15 mouse cellular contexts compared by ENCODE assay signal in the genomic region with DNA sequence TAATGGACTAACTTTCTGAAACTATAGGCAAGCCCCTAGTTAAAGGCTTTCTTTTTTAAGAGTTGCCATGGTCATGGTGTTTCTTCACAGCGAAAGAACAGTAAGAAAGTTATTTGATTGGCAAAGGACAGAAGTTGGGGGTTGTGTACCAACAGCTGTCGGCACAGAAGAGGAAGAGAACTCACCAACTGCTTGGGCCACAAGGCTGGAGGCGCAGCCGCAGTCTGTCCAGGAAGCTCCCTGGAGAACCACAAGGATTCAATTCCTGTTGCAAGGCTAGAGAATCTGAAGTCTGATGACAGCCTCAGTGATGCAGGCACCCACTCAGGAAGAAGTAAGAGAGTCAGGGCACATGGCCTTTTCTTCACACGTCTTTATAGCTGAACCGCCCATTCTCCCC. TPM values are rescaled to one million over a fixed set of nuclear protein-coding genes. Genes with fewer than 3 reads are reported as not detected.
DNase-seq lines count a peak whose midpoint lies in the region; ATAC-seq lines count a peak whose summit lies in the region.
"Had no signal": no experiment of that assay in that cellular context is flagged by ENCODE, and none has a peak within 500 bp of the region (broad histone marks: within the 10 kb centered on the region; RNA-seq: fewer than 3 reads in every experiment).

No protein-coding gene starts in this region.

- no peaks in the 10 kb centered on the region for H3K36me3 ChIP-seq in heart, embryonic 11.5 days (ENCODE audit: control insufficient read depth, insufficient read depth, low read length)
- H3K36me3 ChIP-seq in embryonic facial prominence, embryonic 10.5 days (replicated peaks): no peaks in the 10 kb centered on the region
- H3K36me3 ChIP-seq in hindbrain, embryonic 10.5 days: no peaks in the 10 kb centered on the region
- H3K36me3 ChIP-seq: embryonic facial prominence, embryonic 15.5 days had no signal

- H3K27ac ChIP-seq in heart, embryonic 11.5 days (ENCODE audit: low read depth, low read length): no peak overlapping the region
- no peak overlapping the region for H3K27ac ChIP-seq in embryonic facial prominence, embryonic 10.5 days (replicated peaks)
- H3K27ac ChIP-seq in hindbrain, embryonic 10.5 days: no peak overlapping the region
- H3K27ac ChIP-seq: embryonic facial prominence, embryonic 15.5 days; kidney, postnatal 0 days; liver, embryonic 14.5 days had no signal

- no peak for ATAC-seq in heart, embryonic 11.5 days (replicated peaks; ENCODE audit: insufficient number of reproducible peaks, low FRiP score, low TSS enrichment)
- ATAC-seq: forebrain, postnatal 0 days; hindbrain, embryonic 16.5 days had no signal

- WGBS in heart, embryonic 11.5 days (ENCODE audit: insufficient replicate concordance): 69% methylated on average over 6 of the region's 6 CpGs
- 75% methylated on average over 6 of the region's 6 CpGs for WGBS in embryonic facial prominence, embryonic 10.5 days
- WGBS in hindbrain, embryonic 10.5 days: 74% methylated on average over 6 of the region's 6 CpGs

- no peaks in the 10 kb centered on the region for H3K27me3 ChIP-seq in heart, embryonic 11.5 days (ENCODE audit: control insufficient read depth, insufficient read depth, low read length)
- no peaks in the 10 kb centered on the region for H3K27me3 ChIP-seq in embryonic facial prominence, embryonic 10.5 days (replicated peaks; ENCODE audit: low read depth, poor library complexity, severe bottlenecking)
- no peaks in the 10 kb centered on the region for H3K27me3 ChIP-seq in hindbrain, embryonic 10.5 days (ENCODE audit: insufficient read depth, poor library complexity, severe bottlenecking)
- H3K27me3 ChIP-seq: embryonic facial prominence, embryonic 15.5 days had no signal

- no peaks in the 10 kb centered on the region for H3K4me1 ChIP-seq in heart, embryonic 11.5 days (ENCODE audit: control insufficient read depth, insufficient read depth, low read length)
- no peaks in the 10 kb centered on the region for H3K4me1 ChIP-seq in embryonic facial prominence, embryonic 10.5 days
- H3K4me1 ChIP-seq in hindbrain, embryonic 10.5 days (replicated peaks): no peaks in the 10 kb centered on the region
- H3K4me1 ChIP-seq: embryonic facial prominence, embryonic 15.5 days had no signal

- no peak overlapping the region for H3K9ac ChIP-seq in heart, embryonic 11.5 days (ENCODE audit: low read depth, low read length)
- H3K9ac ChIP-seq: embryonic facial prominence, embryonic 15.5 days; forebrain, postnatal 0 days; liver, embryonic 14.5 days had no signal

- intact Hi-C loops in heart, postnatal 25 days (cut with DNase I): no loop called here

- H3K4me2 ChIP-seq in heart, embryonic 11.5 days: no peak overlapping the region
- H3K4me2 ChIP-seq: embryonic facial prominence, embryonic 15.5 days had no signal

- peak; percentile 97 for DNase-seq in heart, adult 11 months
- DNase-seq in 416B (ENCODE audit: low read depth): peak; percentile 69
- DNase-seq in heart, postnatal 25 days (ENCODE audit: low spot score): peak; percentile 20
- DNase-seq in lung, postnatal 4 days: peak; percentile 47 to 60
- DNase-seq in embryonic facial prominence, embryonic 10.5 days (ENCODE audit: low spot score): no peak
- DNase-seq in embryo, embryonic 10.5 days (ENCODE audit: low spot score): no peak
- no peak for DNase-seq in hindbrain, embryonic 10.5 days (ENCODE audit: low spot score)
- DNase-seq: cerebellum, postnatal 14 days; forebrain, postnatal 0 days; thymus, postnatal 25 days had no signal

- H3K9me3 ChIP-seq in heart, embryonic 11.5 days (replicated peaks; ENCODE audit: control insufficient read depth, low read length): no peaks in the 10 kb centered on the region
- no peaks in the 10 kb centered on the region for H3K9me3 ChIP-seq in embryonic facial prominence, embryonic 10.5 days
- H3K9me3 ChIP-seq in hindbrain, embryonic 10.5 days: no peaks in the 10 kb centered on the region
- H3K9me3 ChIP-seq: embryonic facial prominence, embryonic 15.5 days had no signal

- no peak overlapping the region for H3K4me3 ChIP-seq in heart, embryonic 11.5 days (ENCODE audit: low read depth, low read length)
- H3K4me3 ChIP-seq in embryonic facial prominence, embryonic 10.5 days: no peak overlapping the region
- H3K4me3 ChIP-seq in hindbrain, embryonic 10.5 days: no peak overlapping the region
- H3K4me3 ChIP-seq: embryonic facial prominence, embryonic 15.5 days had no signal

RNA-seq across cellular contexts. Expression of a gene that starts 12.5 kb away (rescaled TPM):
- polyA plus RNA-seq in heart, embryonic 11.5 days (2014; fragmentation: Nextera tagmentation; extraction: Ambion mirVana): 34.6 and 35.3 TPM in 2 replicates
- 10 to 100 TPM; 23.2 to 25.9 TPM for total RNA-seq in heart, postnatal 25 days (2021)
- 34.4 and 38.5 TPM in 2 replicates for polyA plus RNA-seq in embryonic facial prominence, embryonic 10.5 days (2016; fragmentation: Nextera tagmentation; extraction: Ambion mirVana)
- polyA plus RNA-seq in hindbrain, embryonic 10.5 days (2016; fragmentation: Nextera tagmentation; extraction: Ambion mirVana): 33.6 and 36.8 TPM in 2 replicates

RNA-seq across cellular contexts. Expression of a gene that starts 15.4 kb away (rescaled TPM):
- 22.7 and 28.2 TPM in 2 replicates for polyA plus RNA-seq in heart, embryonic 11.5 days (2014; fragmentation: Nextera tagmentation; extraction: Ambion mirVana)
- total RNA-seq in heart, postnatal 25 days (2021): 10 to 100 TPM; 25.0 to 30.2 TPM
- 28.5 and 29.2 TPM in 2 replicates for polyA plus RNA-seq in embryonic facial prominence, embryonic 10.5 days (2016; fragmentation: Nextera tagmentation; extraction: Ambion mirVana)
- polyA plus RNA-seq in hindbrain, embryonic 10.5 days (2016; fragmentation: Nextera tagmentation; extraction: Ambion mirVana): 36.5 and 38.8 TPM in 2 replicates

Comparison
In these comparisons a context has a peak if more than half of its experiments do, and no peak if none do; other contexts are left out.
1. DNase-seq: peak in heart, adult 11 months (single experiment), 416B (single experiment), heart, postnatal 25 days (single experiment) and lung, postnatal 4 days (2 of 2); none in embryonic facial prominence, embryonic 10.5 days (single experiment), embryo, embryonic 10.5 days (single experiment) and hindbrain, embryonic 10.5 days (single experiment).